Comparison of ENCODE assay signal across 8 mouse cellular contexts in the genomic region with DNA sequence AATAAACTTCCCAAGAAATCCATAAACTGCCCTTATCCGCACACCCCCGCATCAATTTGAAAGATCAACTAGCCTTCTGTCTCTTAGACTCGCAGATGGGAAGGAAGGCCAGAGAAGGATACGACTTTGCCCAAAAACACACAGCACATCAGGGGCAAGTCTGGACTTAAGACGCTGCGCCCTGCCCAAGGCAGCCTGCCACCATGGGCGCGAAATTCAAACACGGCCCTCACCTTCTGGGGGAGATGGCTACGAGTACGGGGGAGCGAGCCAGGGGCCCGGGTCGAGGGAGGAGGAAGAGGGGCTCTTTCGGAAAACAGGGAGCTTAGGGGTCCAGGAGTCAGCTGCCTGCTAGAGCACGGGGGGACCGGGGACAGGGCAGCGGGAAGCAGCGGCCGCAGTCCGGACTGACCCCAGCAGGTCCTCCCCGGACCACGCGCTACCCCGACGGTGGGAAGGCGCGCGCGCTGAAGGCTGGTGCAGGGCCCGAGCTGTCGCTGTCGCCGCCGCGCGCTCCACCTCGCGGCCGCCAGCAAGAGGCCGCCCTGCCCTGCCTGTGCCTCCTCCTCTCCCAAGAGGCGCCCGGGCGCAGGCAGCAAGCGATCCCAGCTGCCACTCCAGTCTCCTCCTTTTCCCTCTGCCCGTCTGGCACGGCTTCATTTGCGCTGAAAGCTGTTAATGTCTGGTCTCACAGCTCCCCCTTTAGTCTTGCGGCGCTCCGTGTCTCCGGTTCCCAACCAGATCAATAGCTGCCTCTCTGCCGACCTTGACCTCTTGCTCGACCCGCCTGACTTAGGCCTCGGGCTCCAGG. TPM values are rescaled to one million over a fixed set of nuclear protein-coding genes. Genes with fewer than 3 reads are reported as not detected.
DNase-seq lines count a peak whose midpoint lies in the region; ATAC-seq lines count a peak whose summit lies in the region.

No protein-coding gene starts in this region.

- no peaks in the 10 kb centered on the region for H3K9me3 ChIP-seq in heart, embryonic 11.5 days (replicated peaks; ENCODE audit: control insufficient read depth, low read length)
- H3K9me3 ChIP-seq in kidney, embryonic 15.5 days (replicated peaks), result no peaks in the 10 kb centered on the region
- no peaks in the 10 kb centered on the region for H3K9me3 ChIP-seq in liver, embryonic 12.5 days (replicated peaks)

- peak overlapping the region; percentile 43 for H3K4me3 ChIP-seq in heart, embryonic 11.5 days (ENCODE audit: low read depth, low read length)
- peak overlapping the region; percentile 82 for H3K4me3 ChIP-seq in kidney, embryonic 15.5 days (replicated peaks)
- H3K4me3 ChIP-seq in liver, embryonic 12.5 days, result peak overlapping the region; percentile 23

- H3K27me3 ChIP-seq in heart, embryonic 11.5 days (ENCODE audit: control insufficient read depth, insufficient read depth, low read length), result peaks cover 30% of the 10 kb centered on the region
- H3K27me3 ChIP-seq in kidney, embryonic 15.5 days, result peaks cover 52% of the 10 kb centered on the region
- peaks cover 88% of the 10 kb centered on the region for H3K27me3 ChIP-seq in liver, embryonic 12.5 days (replicated peaks)

- peak overlapping the region; percentile 98 for H3K4me2 ChIP-seq in heart, embryonic 11.5 days
- peak overlapping the region; percentile 99 for H3K4me2 ChIP-seq in kidney, embryonic 15.5 days
- peak overlapping the region; percentile 56 for H3K4me2 ChIP-seq in liver, embryonic 12.5 days

- ATAC-seq in heart, embryonic 11.5 days (replicated peaks; ENCODE audit: insufficient number of reproducible peaks, low FRiP score, low TSS enrichment), result 0 out of 2 replicates have a peak, but pooled peaks have one; percentile 37
- ATAC-seq in kidney, embryonic 15.5 days (replicated peaks; ENCODE audit: low FRiP score), result peak; percentile 73
- peak; percentile 31; the same call in 1 of the 2 replicates for ATAC-seq in liver, embryonic 12.5 days

- WGBS in heart, embryonic 11.5 days (ENCODE audit: insufficient replicate concordance), result under 1% methylated on average over 50 of the region's 56 CpGs
- WGBS in kidney, embryonic 15.5 days, result 1% methylated on average over 53 of the region's 56 CpGs
- WGBS in liver, embryonic 12.5 days (ENCODE audit: insufficient replicate concordance), result 2% methylated on average over 56 of the region's 56 CpGs

- peak overlapping the region; percentile 56 for H3K9ac ChIP-seq in heart, embryonic 11.5 days (ENCODE audit: low read depth, low read length)
- H3K9ac ChIP-seq in kidney, embryonic 15.5 days, result 0 out of 2 replicates have a peak overlapping the region, but pooled peaks have one; percentile 39
- no peak overlapping the region for H3K9ac ChIP-seq in liver, embryonic 12.5 days

- H3K4me1 ChIP-seq in heart, embryonic 11.5 days (ENCODE audit: control insufficient read depth, insufficient read depth, low read length), result peaks cover 8% of the 10 kb centered on the region
- H3K4me1 ChIP-seq in kidney, embryonic 15.5 days, result peaks cover 49% of the 10 kb centered on the region
- H3K4me1 ChIP-seq in liver, embryonic 12.5 days, result peaks cover 6% of the 10 kb centered on the region

- no peaks in the 10 kb centered on the region for H3K36me3 ChIP-seq in heart, embryonic 11.5 days (ENCODE audit: control insufficient read depth, insufficient read depth, low read length)
- no peaks in the 10 kb centered on the region for H3K36me3 ChIP-seq in kidney, embryonic 15.5 days
- H3K36me3 ChIP-seq in liver, embryonic 12.5 days, result no peaks in the 10 kb centered on the region

- DNase-seq in cerebellum, adult 11 months, result peak; percentile 13
- DNase-seq in cerebellum, adult 9-10 months, result no peak
- DNase-seq in embryo, embryonic 10.5 days (ENCODE audit: low spot score), result peak; percentile 94
- DNase-seq in ovary, adult 18-20 months (ENCODE audit: low spot score), result peak; percentile 50
- peak; percentile 32 for DNase-seq in urinary bladder, adult 2 months (ENCODE audit: low spot score)

- H3K27ac ChIP-seq in heart, embryonic 11.5 days (ENCODE audit: low read depth, low read length), result no peak overlapping the region
- H3K27ac ChIP-seq in kidney, embryonic 15.5 days, result no peak overlapping the region
- no peak overlapping the region for H3K27ac ChIP-seq in liver, embryonic 12.5 days

RNA-seq across cellular contexts. Expression of gene Bcl11b, which starts 2.6 kb away (rescaled TPM):
- polyA plus RNA-seq in heart, embryonic 11.5 days (2014; fragmentation: Nextera tagmentation; extraction: Ambion mirVana), result 1.7 and 3.5 TPM in 2 replicates
- polyA plus RNA-seq in kidney, embryonic 15.5 days (2015; fragmentation: Nextera tagmentation; extraction: Ambion mirVana), result 3.1 and 3.8 TPM in 2 replicates
- polyA plus RNA-seq in liver, embryonic 12.5 days (2016; fragmentation: Nextera tagmentation; extraction: Ambion mirVana), result 0.30 and 0.31 TPM in 2 replicates
- 0.44 and 0.77 TPM in 2 replicates for polyA plus RNA-seq in urinary bladder, adult 2 months (2012; rRNA removed)

Comparison
In these comparisons a context has a peak if more than half of its experiments do, and no peak if none do; other contexts are left out.
1. H3K4me3 ChIP-seq: peak in every context shown above with its lines; median percentile 82 in kidney, embryonic 15.5 days; 43 in heart, embryonic 11.5 days; 23 in liver, embryonic 12.5 days.